Mouse (Mus musculus): ENCODE measurements around the gene Lbhd2. TPM values are rescaled to one million over a fixed set of nuclear protein-coding genes. Genes with fewer than 3 reads are reported as not detected.

Lbhd2 gene
- polyA plus RNA-seq, 1 experiment from 2014 or later, result not detected

DNA sequence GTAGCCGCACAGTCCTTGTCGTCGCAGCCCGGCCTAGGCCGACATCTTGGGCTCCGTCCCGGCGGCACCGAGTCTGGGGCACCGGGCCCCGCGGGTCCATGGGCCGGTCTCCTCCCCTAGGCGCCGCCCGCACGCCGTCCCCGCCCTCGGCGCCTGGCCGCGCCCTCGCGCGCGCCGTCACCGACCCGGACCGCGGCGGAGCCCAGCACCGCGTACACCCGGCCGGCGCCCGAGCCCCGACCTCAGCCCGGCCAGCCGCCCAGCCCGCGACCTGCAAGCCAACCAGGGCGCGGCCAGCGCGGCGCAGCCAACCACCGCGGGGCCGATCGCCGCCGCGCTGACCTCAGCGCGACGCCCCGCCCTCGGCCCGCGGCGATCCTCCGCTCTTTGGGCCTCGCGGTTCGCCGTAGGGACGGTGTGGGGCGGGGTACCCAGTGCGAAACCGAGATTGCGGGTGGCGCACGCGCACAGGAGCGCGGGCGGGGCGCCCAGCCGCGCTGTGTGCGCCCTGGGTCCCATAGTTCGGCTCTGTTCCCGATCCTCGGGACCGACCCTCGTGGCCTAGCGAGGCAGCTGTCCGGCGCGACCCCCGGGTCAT lies 29.1 kb upstream of the Lbhd2 start, which contains the start of gene Cdc42bpb:
Gene Cdc42bpb, minus strand, starts transcription at position 343 of the 598 bp plus-strand sequence.
- Histone ChIP-seq H3K4me2 (peak within 1 kb of the TSS; percentile 93), H3K36me3 (no peaks in the 10 kb centered on the region), H3K4me1 (peaks cover 55% of the 10 kb centered on the region), H3K9ac (peak within 1 kb of the TSS; percentile 73), H3K4me3 (peak within 1 kb of the TSS; percentile 71), H3K27me3 (replicated peaks) (peaks cover 57% of the 10 kb centered on the region), H3K27ac (peak within 1 kb of the TSS; percentile 80), H3K9me3 (replicated peaks) (no peaks in the 10 kb centered on the region)
- ATAC-seq, result peak; percentile 86
- 1% methylated on average over 94 of the region's 94 CpGs for WGBS (ENCODE audit: insufficient replicate concordance)

DNA sequence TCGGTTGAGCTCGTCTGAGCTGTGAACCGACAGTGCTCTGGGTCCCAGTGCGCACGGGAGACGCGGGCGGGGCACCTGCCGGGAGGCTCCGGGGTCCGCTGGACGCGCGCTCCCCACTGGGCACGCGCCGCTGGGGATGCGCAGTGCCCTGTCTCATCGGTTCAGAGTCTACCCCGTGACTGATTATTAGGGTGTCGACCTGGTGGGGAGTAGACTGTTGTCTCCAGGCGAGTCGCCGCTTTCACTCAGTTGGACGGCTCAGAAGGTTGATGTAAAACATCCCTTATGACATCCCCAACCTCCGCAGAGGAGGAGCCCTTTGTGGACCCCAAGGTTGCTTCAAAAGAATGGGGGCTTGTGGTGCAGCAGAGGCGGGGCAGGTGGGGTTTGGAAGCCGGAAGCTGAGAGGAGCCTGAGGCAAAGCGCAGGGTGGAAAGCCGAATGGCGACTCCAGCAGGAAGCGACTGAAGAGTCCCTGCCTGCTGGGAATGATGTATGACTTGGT lies 28.6 kb upstream of the Lbhd2 start:
- H3K36me3 ChIP-seq, result no peaks in the 10 kb centered on the region
- WGBS (ENCODE audit: insufficient replicate concordance), result 2% methylated on average over 32 of the region's 32 CpGs
- H3K9ac ChIP-seq, result peak overlapping the region; percentile 73
- H3K4me1 ChIP-seq, result peaks cover 55% of the 10 kb centered on the region
- peak; percentile 49; the same call in 1 of the 2 replicates for ATAC-seq
- peak overlapping the region; percentile 80 for H3K27ac ChIP-seq
- H3K4me2 ChIP-seq, result peak overlapping the region; percentile 93
- no peaks in the 10 kb centered on the region for H3K9me3 ChIP-seq (replicated peaks)
- H3K27me3 ChIP-seq (replicated peaks), result peaks cover 58% of the 10 kb centered on the region
- peak overlapping the region; percentile 71 for H3K4me3 ChIP-seq

DNA sequence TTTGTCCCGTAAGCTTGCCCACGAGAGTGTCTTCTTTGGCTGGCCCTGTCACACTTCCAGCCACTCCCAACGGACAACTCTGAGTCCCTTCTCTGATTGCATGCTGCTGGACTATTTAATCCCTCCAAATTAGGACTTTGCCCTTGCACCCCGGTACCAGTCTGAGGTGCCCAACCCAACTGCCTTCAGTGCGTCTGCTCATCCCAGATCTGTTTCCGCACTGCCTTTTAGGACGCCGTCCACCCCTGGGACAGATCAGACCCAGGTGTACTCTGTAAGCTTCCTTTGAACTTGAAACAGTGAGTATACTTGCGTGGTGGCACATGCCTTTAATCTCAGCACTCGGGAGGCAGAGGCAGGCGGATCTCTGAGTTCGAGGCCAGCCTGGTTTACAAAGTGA lies 27.8 kb upstream of the Lbhd2 start:
- H3K4me3 ChIP-seq, result no peak overlapping the region
- no peaks in the 10 kb centered on the region for H3K9me3 ChIP-seq (replicated peaks)
- H3K9ac ChIP-seq, result no peak overlapping the region
- H3K27me3 ChIP-seq (replicated peaks), result peaks cover 66% of the 10 kb centered on the region
- no peak for ATAC-seq
- H3K27ac ChIP-seq, result no peak overlapping the region
- H3K36me3 ChIP-seq, result no peaks in the 10 kb centered on the region
- 68% methylated on average over 12 of the region's 12 CpGs for WGBS (ENCODE audit: insufficient replicate concordance)
- H3K4me2 ChIP-seq, result 0 out of 2 replicates have a peak overlapping the region, but pooled peaks have one; percentile 93
- H3K4me1 ChIP-seq, result peaks cover 49% of the 10 kb centered on the region

- Histone ChIP-seq H3K4me3 (no peak overlapping the region), H3K9ac (no peak overlapping the region), H3K4me1 (peaks cover 8% of the 10 kb centered on the region; the same call in 1 of the 2 replicates), H3K27ac (no peak overlapping the region), H3K4me2 (no peak overlapping the region), H3K9me3 (replicated peaks) (no peaks in the 10 kb centered on the region), H3K27me3 (replicated peaks) (peaks cover 26% of the 10 kb centered on the region), H3K36me3 (no peaks in the 10 kb centered on the region)
- ATAC-seq, result no peak
- WGBS (ENCODE audit: insufficient replicate concordance), result 70% methylated on average over 13 of the region's 13 CpGs
These were observed 20.5 kb upstream of the Lbhd2 start for GRCm38 (mm10) chr12:111385883-111386641.

DNA sequence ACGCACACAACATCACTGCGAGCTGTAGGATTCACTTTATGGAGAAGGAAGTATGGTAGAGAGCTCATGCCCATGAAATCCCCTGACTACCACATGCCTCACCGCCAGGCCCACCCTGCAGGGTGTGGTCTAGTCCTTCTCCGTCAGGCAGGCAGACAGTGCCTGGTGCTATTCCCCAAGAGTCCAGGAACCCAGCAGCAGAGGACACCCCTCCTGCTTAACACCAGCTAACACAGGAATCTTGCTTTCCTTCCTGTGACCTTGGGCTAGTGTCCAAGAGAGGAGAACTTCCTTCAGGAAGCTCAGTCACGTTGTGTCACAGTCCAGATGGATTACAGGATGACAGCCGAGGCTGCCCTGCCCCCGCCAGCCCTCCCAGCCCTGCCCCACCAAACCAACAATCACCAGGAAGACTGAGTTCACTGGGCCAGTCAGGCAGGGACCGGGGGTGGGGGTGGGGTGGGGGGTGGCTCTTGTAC lies 19.9 kb upstream of the Lbhd2 start:
- H3K4me2 ChIP-seq, result no peak overlapping the region
- ATAC-seq, result peak; percentile 65
- 41% methylated on average over 8 of the region's 8 CpGs for WGBS (ENCODE audit: insufficient replicate concordance)

GRCm38 (mm10) chr12:111387146-111387545 lies 19.5 kb upstream of the Lbhd2 start:
- no peaks in the 10 kb centered on the region for H3K36me3 ChIP-seq
- H3K9me3 ChIP-seq (replicated peaks), result no peaks in the 10 kb centered on the region
- WGBS (ENCODE audit: insufficient replicate concordance), result 78% methylated on average over 4 of the region's 4 CpGs
- H3K9ac ChIP-seq, result no peak overlapping the region
- no peak overlapping the region for H3K4me2 ChIP-seq
- 0 out of 2 replicates have a peak, but pooled peaks have one; percentile 24 for ATAC-seq
- no peak overlapping the region for H3K4me3 ChIP-seq
- H3K27ac ChIP-seq, result no peak overlapping the region
- H3K4me1 ChIP-seq, result peaks cover 8% of the 10 kb centered on the region; the same call in 1 of the 2 replicates
- H3K27me3 ChIP-seq (replicated peaks), result peaks cover 17% of the 10 kb centered on the region

More for the DNA sequence above, 19.9 kb upstream of the Lbhd2 start:
- Histone ChIP-seq H3K9me3 (replicated peaks) (no peaks in the 10 kb centered on the region), H3K27me3 (replicated peaks) (peaks cover 20% of the 10 kb centered on the region), H3K4me3 (no peak overlapping the region), H3K27ac (no peak overlapping the region), H3K4me1 (peaks cover 8% of the 10 kb centered on the region; the same call in 1 of the 2 replicates), H3K9ac (no peak overlapping the region), H3K36me3 (no peaks in the 10 kb centered on the region)

- Histone ChIP-seq H3K27me3 (replicated peaks) (peaks cover 38% of the 10 kb centered on the region), H3K4me3 (no peak overlapping the region), H3K9ac (no peak overlapping the region), H3K27ac (no peak overlapping the region), H3K4me2 (no peak overlapping the region), H3K9me3 (replicated peaks) (no peaks in the 10 kb centered on the region), H3K4me1 (no peaks in the 10 kb centered on the region), H3K36me3 (no peaks in the 10 kb centered on the region)
- no peak for ATAC-seq
- WGBS (ENCODE audit: insufficient replicate concordance), result 73% methylated on average over 6 of the region's 6 CpGs
These were observed 12.6 kb upstream of the Lbhd2 start for GRCm38 (mm10) chr12:111394008-111394407.

DNA sequence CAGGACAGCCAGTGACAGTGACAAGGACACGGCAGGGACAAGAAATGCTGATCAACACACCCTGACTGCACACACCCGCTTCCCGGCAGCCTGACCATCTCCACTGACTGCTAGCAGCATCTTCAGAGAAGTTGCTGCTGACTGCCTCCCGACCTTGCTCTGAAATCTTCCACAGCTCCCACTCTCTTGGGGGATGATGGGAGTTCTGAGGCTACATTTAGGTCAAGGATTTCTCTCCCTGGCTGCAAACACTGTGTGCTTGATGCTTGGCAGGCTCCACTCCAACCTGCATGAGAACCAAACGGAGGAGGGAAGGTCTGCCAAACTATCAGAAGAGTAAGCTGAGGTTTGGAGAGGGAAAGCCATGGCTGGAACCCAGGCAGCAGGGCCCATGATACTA lies 9.6 kb upstream of the Lbhd2 start:
- H3K27me3 ChIP-seq (replicated peaks), result peaks cover 50% of the 10 kb centered on the region

DNA sequence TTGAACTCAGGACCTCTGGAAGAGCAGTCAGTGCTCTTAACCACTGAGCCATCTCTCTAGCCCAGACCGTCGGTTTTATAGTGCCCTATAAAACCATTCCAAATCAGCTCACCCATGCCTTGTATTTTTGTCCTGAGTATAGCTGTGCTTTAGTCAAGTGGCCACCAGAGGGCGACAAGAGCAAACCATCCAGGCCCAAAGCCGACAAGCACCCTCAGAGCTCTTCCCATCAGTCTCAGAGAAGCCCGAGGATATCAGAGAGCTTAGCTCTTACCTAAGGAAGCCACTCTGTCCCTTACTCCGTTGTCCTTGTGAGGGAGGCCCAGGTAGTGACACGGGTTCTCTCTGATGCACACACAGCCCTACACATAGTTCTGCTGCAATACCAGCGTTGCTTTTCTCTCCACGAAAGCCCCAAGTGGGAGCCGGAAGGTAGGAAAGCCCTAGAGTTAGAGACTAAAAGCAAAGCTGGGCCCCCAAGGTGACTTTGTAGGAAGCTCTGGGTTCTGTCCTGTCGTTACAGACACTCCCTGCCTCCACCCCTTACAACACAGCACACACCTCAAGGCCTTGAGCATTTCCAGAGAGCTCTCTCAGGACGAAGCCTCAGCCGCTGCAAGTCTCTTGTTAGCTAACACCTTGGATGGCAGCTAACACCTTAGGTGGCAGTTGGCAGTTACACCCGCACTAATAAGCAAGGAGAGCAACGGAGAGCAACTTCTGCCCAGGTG lies 5.0 kb upstream of the Lbhd2 start:
- peaks cover 68% of the 10 kb centered on the region for H3K27me3 ChIP-seq (replicated peaks)
- no peak overlapping the region for H3K9ac ChIP-seq
- H3K27ac ChIP-seq, result no peak overlapping the region
- 0 out of 2 replicates have a peak, but pooled peaks cover 2% of the 10 kb centered on the region for H3K4me1 ChIP-seq
- WGBS (ENCODE audit: insufficient replicate concordance), result 20% methylated on average over 15 of the region's 15 CpGs
- peak; percentile 56; the same call in 1 of the 2 replicates for ATAC-seq
- H3K4me3 ChIP-seq, result no peak overlapping the region
- no peak overlapping the region for H3K4me2 ChIP-seq
- H3K36me3 ChIP-seq, result no peaks in the 10 kb centered on the region
- H3K9me3 ChIP-seq (replicated peaks), result no peaks in the 10 kb centered on the region

More for the DNA sequence above, 9.6 kb upstream of the Lbhd2 start:
- no peak overlapping the region for H3K9ac ChIP-seq
- H3K4me2 ChIP-seq, result no peak overlapping the region
- H3K27ac ChIP-seq, result no peak overlapping the region
- no peak for ATAC-seq
- H3K4me3 ChIP-seq, result no peak overlapping the region
- H3K4me1 ChIP-seq, result no peaks in the 10 kb centered on the region
- H3K36me3 ChIP-seq, result no peaks in the 10 kb centered on the region
- no peaks in the 10 kb centered on the region for H3K9me3 ChIP-seq (replicated peaks)
- 52% methylated on average over 5 of the region's 5 CpGs for WGBS (ENCODE audit: insufficient replicate concordance)

DNA sequence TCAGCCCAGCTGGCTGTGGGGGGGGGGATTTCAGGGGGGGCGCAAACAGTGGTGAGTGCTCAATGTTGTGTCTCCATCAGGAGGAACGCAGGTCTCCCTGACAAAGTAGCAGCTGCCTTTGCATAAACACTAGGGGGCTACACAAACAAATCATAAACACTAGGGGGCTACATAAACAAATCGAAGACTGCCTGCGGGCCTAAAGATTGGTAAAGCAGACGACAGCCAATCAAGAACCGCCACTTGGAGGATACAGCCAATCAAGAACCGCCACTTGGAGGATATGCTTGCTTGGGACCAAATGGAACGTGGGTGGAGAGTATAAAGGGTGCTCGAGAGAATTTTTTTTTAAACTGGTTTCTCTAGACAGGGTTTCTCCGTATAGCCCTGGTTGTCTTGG lies 1.7 kb upstream of the Lbhd2 start:
- WGBS (ENCODE audit: insufficient replicate concordance), result 51% methylated on average over 10 of the region's 10 CpGs
- Histone ChIP-seq H3K4me2 (no peak overlapping the region), H3K9me3 (replicated peaks) (no peaks in the 10 kb centered on the region), H3K36me3 (no peaks in the 10 kb centered on the region), H3K4me3 (no peak overlapping the region), H3K27ac (no peak overlapping the region), H3K9ac (no peak overlapping the region), H3K27me3 (replicated peaks) (peaks cover 73% of the 10 kb centered on the region), H3K4me1 (0 out of 2 replicates have a peak, but pooled peaks cover 5% of the 10 kb centered on the region)
- ATAC-seq, result no peak

DNA sequence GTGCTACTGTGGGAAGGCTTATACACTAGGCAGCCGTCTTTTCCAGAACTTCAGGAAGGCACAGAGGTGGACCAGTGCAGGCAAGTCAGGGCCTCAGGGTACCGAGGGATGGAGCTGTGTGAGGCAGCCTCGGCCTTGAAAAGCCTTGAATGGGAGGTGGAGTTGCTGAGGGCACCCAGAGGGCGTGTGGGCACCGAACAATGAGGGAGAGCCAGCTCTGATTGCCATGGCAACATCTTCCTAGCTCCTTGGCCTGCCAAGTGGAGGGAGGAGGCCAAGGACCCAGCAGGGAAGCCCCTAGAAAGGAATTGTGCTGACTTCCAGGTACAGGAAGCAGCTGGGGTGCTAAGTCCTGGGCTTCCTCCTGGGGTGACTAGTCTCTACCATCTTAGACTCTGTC lies 3.0 kb downstream of the Lbhd2 start:
- Histone ChIP-seq H3K4me2 (no peak overlapping the region), H3K9ac (no peak overlapping the region), H3K36me3 (no peaks in the 10 kb centered on the region), H3K9me3 (replicated peaks) (no peaks in the 10 kb centered on the region), H3K4me3 (no peak overlapping the region), H3K4me1 (peaks cover 19% of the 10 kb centered on the region), H3K27ac (no peak overlapping the region), H3K27me3 (replicated peaks) (peaks cover 77% of the 10 kb centered on the region)
- no peak for ATAC-seq
- 50% methylated on average over 5 of the region's 5 CpGs for WGBS (ENCODE audit: insufficient replicate concordance)

All from liver, embryonic 12.5 days (tissue).